Mouse (Mus musculus) E14TG2a.4 (cell line): ENCODE measurements around the gene Gnao1.

Source experiments
- CTCF ChIP-seq: conservative IDR thresholded peaks from 2 replicates; pipeline ENCODE4 v1.5.1; 2014; ENCODE audit warnings: low read length
- NANOG ChIP-seq: IDR thresholded peaks from 2 replicates; pipeline ENCODE4 v1.6.1; 2014; ENCODE audit warnings: borderline replicate concordance, low read length, mixed read lengths
- POU5F1 ChIP-seq: IDR thresholded peaks from 2 replicates; pipeline ENCODE4 v1.6.1; 2014; ENCODE audit warnings: low read length, borderline replicate concordance

DNA sequence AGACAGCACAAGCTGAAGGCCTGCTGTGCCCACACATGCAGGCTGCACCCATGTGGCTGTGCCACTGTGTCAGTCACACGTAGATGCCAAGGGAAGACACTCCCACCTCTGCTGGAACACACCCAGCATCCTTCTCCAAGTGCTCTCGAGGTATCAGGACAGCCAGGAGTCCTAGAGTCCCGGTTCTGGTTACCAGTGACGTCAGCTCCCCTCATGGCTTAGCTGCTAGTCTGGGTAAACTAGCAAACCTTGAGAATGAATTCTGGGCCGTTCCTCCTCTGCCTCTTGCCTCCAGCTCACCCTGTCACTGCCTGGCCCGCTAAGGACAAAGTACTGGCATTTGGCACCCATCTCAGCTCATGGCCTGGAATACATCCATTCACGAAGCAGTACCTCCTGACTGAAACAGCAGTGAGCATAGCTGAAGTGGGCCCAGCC lies 114.2 kb downstream of the Gnao1 start:
- TF ChIP-seq CTCF (no peak), NANOG (no peak), POU5F1 (no peak)
